Mouse (Mus musculus) MEL (cell line): ENCODE results near the gene Srsf10. TPM values are rescaled to one million over a fixed set of nuclear protein-coding genes. Genes with fewer than 3 reads are reported as not detected.

Experiments
- DNase-seq: peaks from one replicate; pipeline ENCODE4 v3.0.0; 2011; ENCODE audit warnings: low read depth, low spot score
- H3K27ac ChIP-seq: 2 replicates; pipeline ENCODE4 v1.5.1; 2012; ENCODE audit warnings: low read depth, mild to moderate bottlenecking, control low read depth, low read length, moderate library complexity; ENCODE audit not compliant: control insufficient read depth
- H3K27me3 ChIP-seq, 2 experiments: fragments of 150-350 bp in 1 of 2; sonication (generic) in 1 of 2; 2 replicates each; pipeline ENCODE4 v1.6.1; 2012; ENCODE audit warnings: low read length in 2 of 2, mild to moderate bottlenecking in 2 of 2, improper control_type of control experiment in 1 of 2, moderate library complexity in 1 of 2; ENCODE audit not compliant: insufficient read depth in 2 of 2, control insufficient read depth in 1 of 2
- H3K36me3 ChIP-seq, 2 experiments: 2 replicates each; pipeline ENCODE4 v1.6.1; 2012 to 2014; ENCODE audit warnings: low read length in 2 of 2, improper control_type of control experiment in 1 of 2, inconsistent platforms in 1 of 2, mild to moderate bottlenecking in 1 of 2; ENCODE audit not compliant: insufficient read depth in 2 of 2, control insufficient read depth in 1 of 2
- H3K4me1 ChIP-seq, 2 experiments: fragments of 150-350 bp in 1 of 2; sonication (generic) in 1 of 2; 2 replicates each; pipeline ENCODE4 v1.6.1; 2012; ENCODE audit warnings: low read length in 2 of 2, improper control_type of control experiment in 1 of 2, mild to moderate bottlenecking in 1 of 2; ENCODE audit not compliant: insufficient read depth in 2 of 2, control insufficient read depth in 1 of 2
- H3K4me3 ChIP-seq, 2 experiments: fragments of 150-350 bp in 1 of 2; sonication (generic) in 1 of 2; 2 replicates each; pipeline ENCODE4 v1.5.1; 2012; ENCODE audit warnings: low read depth in 2 of 2, low read length in 2 of 2, mild to moderate bottlenecking in 2 of 2, moderate library complexity in 2 of 2, control low read depth in 1 of 2, improper control_type of control experiment in 1 of 2; ENCODE audit not compliant: control insufficient read depth in 1 of 2, insufficient read depth in 1 of 2
- H3K79me2 ChIP-seq: 2 replicates; pipeline ENCODE4 v1.6.1; 2012; ENCODE audit warnings: mild to moderate bottlenecking, low read length, moderate library complexity; ENCODE audit not compliant: control insufficient read depth, poor library complexity, insufficient read depth
- H3K9ac ChIP-seq: 2 replicates; pipeline ENCODE4 v1.6.1; 2012; ENCODE audit warnings: low read depth, mild to moderate bottlenecking, control low read depth, low read length, moderate library complexity; ENCODE audit not compliant: control insufficient read depth, poor library complexity, severe bottlenecking
- H3K9me3 ChIP-seq: fragments of 150-350 bp; sonication (generic); replicated peaks from 2 replicates; pipeline ENCODE4 v1.6.1; 2012; ENCODE audit warnings: mild to moderate bottlenecking, low read length, improper control_type of control experiment, moderate library complexity; ENCODE audit not compliant: insufficient read depth
- BHLHE40 ChIP-seq: IDR thresholded peaks from 2 replicates; pipeline ENCODE4 v1.6.1; 2012; ENCODE audit warnings: low read depth, mild to moderate bottlenecking, inconsistent platforms, low read length, improper control_type of control experiment, borderline replicate concordance
- CHD1 ChIP-seq: IDR thresholded peaks from 2 replicates; pipeline ENCODE4 v1.6.1; 2012; ENCODE audit warnings: low read depth, mild to moderate bottlenecking, inconsistent platforms, low read length, improper control_type of control experiment
- CHD2 ChIP-seq: IDR thresholded peaks from 2 replicates; pipeline ENCODE4 v1.6.1; 2011; ENCODE audit warnings: low read length, improper control_type of control experiment
- CTCF ChIP-seq, 3 experiments: IDR thresholded peaks in 2 of 3; conservative IDR thresholded peaks in 1 of 3; 2 replicates each; pipeline ENCODE4 v1.5.1; 2011 to 2012; ENCODE audit warnings: low read length in 3 of 3, low read depth in 2 of 3, mild to moderate bottlenecking in 2 of 3, improper control_type of control experiment in 1 of 3, inconsistent platforms in 1 of 3, mixed read lengths in 1 of 3, moderate library complexity in 1 of 3; ENCODE audit not compliant: control insufficient read depth in 1 of 3, insufficient read depth in 1 of 3, poor library complexity in 1 of 3, severe bottlenecking in 1 of 3
- E2F4 ChIP-seq: IDR thresholded peaks from 2 replicates; pipeline ENCODE4 v1.6.1; 2011; ENCODE audit warnings: low read depth, low read length, improper control_type of control experiment, borderline replicate concordance
- ELF1 ChIP-seq: IDR thresholded peaks from 2 replicates; pipeline ENCODE4 v1.6.1; 2014; ENCODE audit warnings: low read depth, mild to moderate bottlenecking, inconsistent platforms, low read length, improper control_type of control experiment, moderate library complexity
- EP300 ChIP-seq, 2 experiments: IDR thresholded peaks; 2 replicates each; pipeline ENCODE4 v1.6.1; 2011; ENCODE audit warnings: improper control_type of control experiment in 2 of 2, low read length in 2 of 2, low read depth in 1 of 2, mild to moderate bottlenecking in 1 of 2
- ETS1 ChIP-seq: IDR thresholded peaks from 2 replicates; pipeline ENCODE4 v1.6.1; 2012; ENCODE audit warnings: low read depth, mild to moderate bottlenecking, inconsistent platforms, low read length, improper control_type of control experiment, moderate library complexity
- GABPA ChIP-seq: IDR thresholded peaks from 2 replicates; pipeline ENCODE4 v1.6.1; 2012; ENCODE audit warnings: low read depth, mild to moderate bottlenecking, inconsistent platforms, low read length, improper control_type of control experiment, moderate library complexity
- GATA1 ChIP-seq: IDR thresholded peaks from 2 replicates; pipeline ENCODE4 v1.6.1; 2011; ENCODE audit warnings: low read depth, low read length, improper control_type of control experiment
- HCFC1 ChIP-seq: IDR thresholded peaks from 2 replicates; pipeline ENCODE4 v1.6.1; 2012; ENCODE audit warnings: low read depth, mild to moderate bottlenecking, inconsistent platforms, low read length, improper control_type of control experiment, moderate library complexity
- JUND ChIP-seq: IDR thresholded peaks from 2 replicates; pipeline ENCODE4 v1.6.1; 2011; ENCODE audit warnings: low read depth, mild to moderate bottlenecking, improper control_type of control experiment, low read length
- KAT2A ChIP-seq: conservative IDR thresholded peaks from 2 replicates; pipeline ENCODE4 v1.6.1; 2012; ENCODE audit warnings: low read depth, low read length, improper control_type of control experiment, inconsistent platforms
- MAX ChIP-seq: IDR thresholded peaks from 2 replicates; pipeline ENCODE4 v1.6.1; 2011; ENCODE audit warnings: low read length, improper control_type of control experiment
- MAZ ChIP-seq: IDR thresholded peaks from 2 replicates; pipeline ENCODE4 v1.6.1; 2012; ENCODE audit warnings: low read depth, mild to moderate bottlenecking, inconsistent platforms, low read length, improper control_type of control experiment
- MEF2A ChIP-seq: IDR thresholded peaks from 2 replicates; pipeline ENCODE4 v1.6.1; 2014; ENCODE audit warnings: low read depth, mild to moderate bottlenecking, inconsistent platforms, low read length, improper control_type of control experiment; ENCODE audit not compliant: poor library complexity, insufficient replicate concordance, severe bottlenecking; ENCODE audit errors: extremely low read depth
- MXI1 ChIP-seq: IDR thresholded peaks from 2 replicates; pipeline ENCODE4 v1.6.1; 2011; ENCODE audit warnings: mild to moderate bottlenecking, low read depth, low read length, improper control_type of control experiment
- MYB ChIP-seq: IDR thresholded peaks from 2 replicates; pipeline ENCODE4 v1.6.1; 2011; ENCODE audit warnings: mild to moderate bottlenecking, low read depth, low read length, improper control_type of control experiment
- MYC ChIP-seq: IDR thresholded peaks from 2 replicates; pipeline ENCODE4 v1.6.1; 2011; ENCODE audit warnings: low read depth, mild to moderate bottlenecking, low read length, improper control_type of control experiment, moderate library complexity
- NELFE ChIP-seq: IDR thresholded peaks from 2 replicates; pipeline ENCODE4 v1.6.1; 2011; ENCODE audit warnings: low read depth, low read length, improper control_type of control experiment
- NRF1 ChIP-seq: IDR thresholded peaks from 2 replicates; pipeline ENCODE4 v1.6.1; 2014; ENCODE audit warnings: low read depth, mild to moderate bottlenecking, inconsistent platforms, low read length, improper control_type of control experiment, moderate library complexity; ENCODE audit not compliant: poor library complexity, insufficient read depth, severe bottlenecking
- POLR2A ChIP-seq, 2 experiments: IDR thresholded peaks; 2 replicates each; pipeline ENCODE4 v1.6.1; 2011 to 2012; ENCODE audit warnings: low read length in 2 of 2, mild to moderate bottlenecking in 2 of 2, control low read depth in 1 of 2, improper control_type of control experiment in 1 of 2, low read depth in 1 of 2, moderate library complexity in 1 of 2; ENCODE audit not compliant: control insufficient read depth in 1 of 2, insufficient read depth in 1 of 2, poor library complexity in 1 of 2
- POLR2AphosphoS2 ChIP-seq: IDR thresholded peaks from 2 replicates; pipeline ENCODE4 v1.6.1; 2011; ENCODE audit warnings: low read length, improper control_type of control experiment
- POLR2AphosphoS5 ChIP-seq: IDR thresholded peaks from 2 replicates; pipeline ENCODE4 v1.6.1; 2012; ENCODE audit warnings: low read depth, borderline replicate concordance, mild to moderate bottlenecking, inconsistent platforms, low read length, moderate library complexity, mixed read lengths
- RAD21 ChIP-seq: IDR thresholded peaks from 2 replicates; pipeline ENCODE4 v1.6.1; 2011; ENCODE audit warnings: mild to moderate bottlenecking, low read depth, low read length, improper control_type of control experiment
- RCOR1 ChIP-seq: IDR thresholded peaks from 2 replicates; pipeline ENCODE4 v1.6.1; 2012; ENCODE audit warnings: low read depth, mild to moderate bottlenecking, inconsistent platforms, low read length, improper control_type of control experiment
- SMC3 ChIP-seq: IDR thresholded peaks from 2 replicates; pipeline ENCODE4 v1.6.1; 2011; ENCODE audit warnings: low read depth, low read length, improper control_type of control experiment
- TAL1 ChIP-seq: IDR thresholded peaks from 2 replicates; pipeline ENCODE4 v1.6.1; 2012; ENCODE audit warnings: mild to moderate bottlenecking, inconsistent platforms, low read length, moderate library complexity, mixed read lengths
- TCF12 ChIP-seq: IDR thresholded peaks from 2 replicates; pipeline ENCODE4 v1.6.1; 2014; ENCODE audit warnings: low read depth, mild to moderate bottlenecking, inconsistent platforms, low read length, improper control_type of control experiment, moderate library complexity
- UBTF ChIP-seq: IDR thresholded peaks from 2 replicates; pipeline ENCODE4 v1.6.1; 2012; ENCODE audit warnings: low read depth, mild to moderate bottlenecking, inconsistent platforms, low read length, improper control_type of control experiment, moderate library complexity, borderline replicate concordance; ENCODE audit not compliant: insufficient read depth
- USF1 ChIP-seq: IDR thresholded peaks from 2 replicates; pipeline ENCODE4 v1.6.1; 2014; ENCODE audit warnings: low read depth, mild to moderate bottlenecking, inconsistent platforms, low read length, improper control_type of control experiment, moderate library complexity
- ZC3H11A ChIP-seq: IDR thresholded peaks from 2 replicates; pipeline ENCODE4 v1.6.1; 2012; ENCODE audit warnings: low read depth, mild to moderate bottlenecking, inconsistent platforms, low read length, improper control_type of control experiment
- ZKSCAN1 ChIP-seq: IDR thresholded peaks from 2 replicates; pipeline ENCODE4 v1.6.1; 2012; ENCODE audit warnings: low read depth, mild to moderate bottlenecking, inconsistent platforms, low read length, improper control_type of control experiment, moderate library complexity
- ZMIZ1 ChIP-seq: IDR thresholded peaks from 2 replicates; pipeline ENCODE4 v1.6.1; 2012; ENCODE audit warnings: low read depth, mild to moderate bottlenecking, inconsistent platforms, low read length, improper control_type of control experiment, moderate library complexity
- ZNF384 ChIP-seq: IDR thresholded peaks from 2 replicates; pipeline ENCODE4 v1.6.1; 2012; ENCODE audit warnings: low read depth, mild to moderate bottlenecking, inconsistent platforms, low read length, improper control_type of control experiment
- polyA plus RNA-seq, 2 experiments: library from polyadenylated mRNA; stranded (reverse) in 1 of 2; unstranded in 1 of 2; fragments of >175 nt in 1 of 2; fragments of >200 nt in 1 of 2; gene quantifications; 2 replicates each; pipeline versions ENCODE4 v1.2.1 to v1.2.4; 2012; ENCODE audit warnings: low replicate concordance in 2 of 2, low read depth in 1 of 2; ENCODE audit not compliant: insufficient read length in 2 of 2, insufficient read depth in 1 of 2, missing spikeins in 1 of 2
- total RNA-seq: library from RNA; depleted of rRNA; stranded (reverse); fragments of 300-350 nt; gene quantifications from 2 replicates; pipeline ENCODE4 v1.2.3, GENCODE M21; 2012; rRNA removed

The Srsf10 gene
- total RNA-seq: 129 and 142 TPM in 2 replicates
- 100 to 1,000 TPM; 222 to 361 TPM for polyA plus RNA-seq

DNA sequence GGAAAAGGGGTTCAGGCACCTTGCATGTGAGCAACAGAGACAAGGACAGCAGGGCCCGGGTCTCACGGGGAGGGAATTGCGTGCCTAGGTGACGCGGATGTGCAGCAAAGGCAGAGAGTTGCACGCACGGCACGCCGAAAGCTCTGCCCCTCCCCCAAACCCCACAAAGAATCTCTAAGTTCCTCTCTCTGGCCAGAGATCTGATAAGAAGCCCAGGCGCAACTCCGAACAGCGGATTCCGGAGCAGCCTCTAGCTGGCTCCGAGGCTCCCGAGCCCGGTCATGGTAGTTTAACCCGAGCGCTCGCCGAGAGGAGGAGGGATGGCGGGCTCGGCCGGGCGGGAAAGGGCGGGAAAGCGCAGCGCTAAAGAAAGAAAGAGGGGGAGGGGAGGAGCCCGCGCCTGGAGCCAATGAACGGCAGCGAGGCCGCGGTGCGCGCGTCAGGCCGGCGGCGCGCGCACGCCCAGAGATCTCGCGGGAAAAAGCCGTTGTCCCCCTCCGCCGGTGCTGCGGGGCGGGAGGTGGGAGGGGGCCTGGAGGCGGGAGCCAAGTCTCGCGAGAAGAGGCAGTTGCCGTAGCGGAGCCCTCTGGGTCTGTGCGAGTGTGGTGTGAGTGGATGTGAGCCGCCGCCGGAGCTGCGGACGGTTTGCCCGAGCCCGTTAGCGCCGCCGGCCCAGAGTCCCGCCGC, at the start of gene Srsf10:
Gene Srsf10, plus strand, starts transcription at position 212 of the 687 bp plus-strand sequence.
- Histone ChIP-seq H3K27me3 (no peaks in the 10 kb centered on the region), H3K4me1 (peaks cover 12 to 36% of the 10 kb centered on the region in 2 experiments), H3K79me2 (peaks cover 42% of the 10 kb centered on the region), H3K27ac (peak within 1 kb of the TSS; percentile 86), H3K9me3 (no peaks in the 10 kb centered on the region), H3K9ac (peak within 1 kb of the TSS; percentile 99), H3K4me3 (peak within 1 kb of the TSS; percentile 94 to 99), H3K36me3 (peaks cover 12 to 47% of the 10 kb centered on the region in 2 experiments)
- DNase-seq: peak; percentile 98
- TF ChIP-seq ZMIZ1: no peak
- TF ChIP-seq E2F4: peak; percentile 91
- TF ChIP-seq GABPA: no peak
- TF ChIP-seq HCFC1: peak; percentile 79
- TF ChIP-seq MAX: peak; percentile 79
- TF ChIP-seq RCOR1: peak; percentile 92
- no peak for TF ChIP-seq ZC3H11A
- peak; percentile 65 for TF ChIP-seq GATA1
- peak in 1 of 2 experiments; percentile 54; a peak in 1 of 4 replicates for TF ChIP-seq EP300 (IDR thresholded peaks at IDR 0.05; ENCODE audit: low read depth in 1 of 2, low read length in 2 of 2)
- no peak for TF ChIP-seq SMC3
- peak; percentile 71; the same call in 1 of the 2 replicates for TF ChIP-seq POLR2AphosphoS2
- TF ChIP-seq ZKSCAN1: no peak
- no peak; the same call in 1 of the 2 replicates for TF ChIP-seq KAT2A
- TF ChIP-seq MEF2A: no peak
- no peak for TF ChIP-seq CHD1
- TF ChIP-seq MXI1: peak; percentile 76; the same call in 1 of the 2 replicates
- no peak for TF ChIP-seq UBTF
- TF ChIP-seq NRF1: peak; percentile 75
- TF ChIP-seq TCF12: peak; percentile 26; the same call in 1 of the 2 replicates
- TF ChIP-seq USF1: no peak
- TF ChIP-seq MYC: peak; percentile 73; the same call in 1 of the 2 replicates
- no peak for TF ChIP-seq ZNF384
- TF ChIP-seq MYB: no peak
- no peak for TF ChIP-seq TAL1
- TF ChIP-seq BHLHE40: 0 out of 2 replicates have a peak, but pooled peaks have one; percentile 24
- peak; percentile 68; the same call in 1 of the 2 replicates for TF ChIP-seq ETS1
- no peak for TF ChIP-seq ELF1
- no peak for TF ChIP-seq JUND
- TF ChIP-seq POLR2A (IDR thresholded peaks at IDR 0.05; ENCODE audit: control insufficient read depth in 1 of 2, insufficient read depth in 1 of 2, low read depth in 1 of 2, low read length in 2 of 2, poor library complexity in 1 of 2): peak; percentile 81 to 87; a peak in 3 of 4 replicates
- peak; percentile 94 for TF ChIP-seq CHD2
- no peak for TF ChIP-seq CTCF (IDR thresholded peaks at IDR 0.05 in 2 of 3, conservative IDR thresholded peaks at IDR 0.05 in 1 of 3; ENCODE audit: control insufficient read depth in 1 of 3, insufficient read depth in 1 of 3, low read depth in 2 of 3, low read length in 3 of 3, poor library complexity in 1 of 3, severe bottlenecking in 1 of 3)
- peak; percentile 72 for TF ChIP-seq NELFE
- TF ChIP-seq MAZ: peak; percentile 94; the same call in 1 of the 2 replicates
- TF ChIP-seq RAD21: no peak
- TF ChIP-seq POLR2AphosphoS5: no peak
